Mouse (Mus musculus) urinary bladder, adult 18-20 months (tissue): ENCODE results near the gene Gm9922.

Experiments used
- DNase-seq, 2 experiments: peaks; one replicate each; pipeline ENCODE4 v3.0.0; 2022; ENCODE audit warnings: low spot score in 2 of 2, mixed read lengths in 2 of 2

Gene Gm9922

DNA sequence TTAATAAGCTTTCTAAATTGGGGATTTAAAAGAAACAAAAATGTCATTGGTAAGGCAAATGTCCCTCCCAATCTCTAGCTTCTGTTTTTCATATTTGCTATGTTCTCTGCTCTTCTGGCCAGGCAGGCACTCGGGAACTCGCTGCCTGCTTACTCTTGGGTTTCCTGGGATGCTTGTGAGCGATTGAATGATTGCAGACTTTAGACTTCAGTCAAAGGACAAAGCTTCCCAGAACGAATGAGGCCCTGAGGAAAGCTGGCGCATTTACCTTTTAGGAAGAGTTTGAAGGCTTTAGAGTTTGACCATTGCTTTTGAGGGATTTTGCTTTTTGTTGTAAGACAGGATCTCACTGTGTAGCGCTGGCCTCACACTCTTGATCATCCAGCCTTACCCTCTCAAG lies 41.9 kb downstream of the Gm9922 start:
- no peak for DNase-seq
